Mouse (Mus musculus): Measurements from ENCODE around the gene Pex10. TPM values are rescaled to one million over a fixed set of nuclear protein-coding genes. Genes with fewer than 3 reads are reported as not detected.

The Pex10 gene
- 15.4 and 17.7 TPM in 2 replicates for polyA plus RNA-seq (2011; ENCODE audit: insufficient read depth, insufficient read length, low read depth, missing spikeins)

DNA sequence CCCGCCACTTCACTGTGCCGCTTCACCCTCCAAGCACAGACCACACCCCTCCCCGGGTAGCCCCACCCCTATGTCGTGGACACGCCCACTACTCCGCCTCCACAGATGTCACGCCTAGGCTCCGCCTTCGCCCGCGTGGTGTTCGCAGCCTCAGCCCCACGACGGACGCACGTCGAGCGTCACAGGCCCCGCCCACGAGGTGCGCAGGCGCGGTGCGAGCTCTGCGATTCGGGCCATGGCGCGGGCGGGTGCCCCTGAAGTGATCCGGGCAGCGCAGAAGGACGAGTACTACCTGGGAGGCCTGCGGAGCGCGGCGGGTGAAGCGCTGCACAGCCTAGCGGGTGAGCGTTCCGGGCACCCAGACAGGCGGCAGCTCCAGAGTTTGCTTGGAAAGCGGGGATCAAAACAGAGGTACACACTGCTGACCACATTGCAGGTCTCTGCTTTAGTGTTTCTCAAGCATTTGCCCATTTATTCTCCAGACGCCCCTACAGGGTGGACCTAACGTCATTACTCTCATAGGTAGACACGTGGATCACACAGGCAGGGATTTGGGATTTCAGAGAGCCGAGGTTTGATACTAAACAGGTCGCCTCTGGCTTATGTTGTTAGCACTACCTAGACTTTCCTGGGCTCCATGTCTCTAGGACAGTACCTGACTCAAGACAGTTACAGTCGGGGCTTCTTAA, at the start of gene Pex10:
TSS of gene Pex10 (plus strand) at position 183 of the 689 bp plus-strand sequence.
- Histone ChIP-seq H3K36me3 (ENCODE audit: control insufficient read depth, insufficient read depth, low read length, poor library complexity, severe bottlenecking) (peaks cover 21% of the 10 kb centered on the region), H3K9ac (ENCODE audit: low read depth, poor library complexity, severe bottlenecking) (peak within 1 kb of the TSS; percentile 67), H3K4me1 (ENCODE audit: control insufficient read depth, insufficient read depth, low read length) (peaks cover 2% of the 10 kb centered on the region), H3K9me3 (replicated peaks; ENCODE audit: control insufficient read depth, insufficient read depth, low read length, poor library complexity, severe bottlenecking) (no peaks in the 10 kb centered on the region), H3K27me3 (ENCODE audit: control insufficient read depth, insufficient read depth, low read length, poor library complexity, severe bottlenecking) (no peaks in the 10 kb centered on the region), H3K27ac (ENCODE audit: insufficient read depth, low read length) (no peak within 1 kb of the TSS), H3K4me3 (ENCODE audit: low read depth, low read length) (peak within 1 kb of the TSS; percentile 72)
- TF ChIP-seq POLR2A (IDR thresholded peaks at IDR 0.05; ENCODE audit: insufficient read depth, low read length) (no peak), EP300 (IDR thresholded peaks at IDR 0.05; ENCODE audit: insufficient read depth, low read depth, low read length) (no peak), CTCF (IDR thresholded peaks at IDR 0.05; ENCODE audit: low read depth, low read length) (no peak)

DNA sequence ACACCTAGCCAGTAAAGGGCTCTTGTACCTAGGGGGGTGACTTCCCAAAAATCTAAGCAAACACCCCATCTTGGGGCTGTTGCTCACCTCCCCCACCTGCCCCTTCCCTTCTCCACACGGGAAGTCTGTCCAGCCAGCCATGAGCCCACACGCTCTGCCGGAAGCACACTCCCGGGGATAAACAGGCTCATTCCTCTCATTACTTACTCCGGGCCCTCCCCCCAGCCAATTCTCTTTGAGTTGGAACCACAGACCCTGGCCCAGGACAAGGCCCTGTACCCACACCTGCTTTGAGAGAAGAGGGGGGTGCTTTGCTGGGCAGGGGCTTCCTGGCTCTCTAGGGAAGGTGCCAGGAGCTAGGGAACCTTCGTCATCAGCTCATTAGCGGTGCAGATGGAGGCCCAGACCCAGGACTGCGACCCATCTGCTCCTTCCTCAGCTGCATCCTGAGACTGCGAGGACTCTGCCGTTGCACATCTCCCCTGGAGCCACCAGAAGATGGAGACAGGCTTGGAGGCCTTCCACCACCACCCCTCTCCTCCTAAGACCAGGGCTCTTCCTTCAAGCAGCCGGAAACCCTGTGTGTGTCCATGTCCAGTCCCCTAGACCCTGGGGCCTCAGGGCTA, 49.5 kb upstream of the Pex10 start:
- TF ChIP-seq POLR2A (IDR thresholded peaks at IDR 0.05; ENCODE audit: insufficient read depth, low read length) (no peak), EP300 (IDR thresholded peaks at IDR 0.05; ENCODE audit: insufficient read depth, low read depth, low read length) (no peak), CTCF (IDR thresholded peaks at IDR 0.05; ENCODE audit: low read depth, low read length) (no peak)
- Histone ChIP-seq H3K4me3 (ENCODE audit: low read depth, low read length) (no peak overlapping the region), H3K36me3 (ENCODE audit: control insufficient read depth, insufficient read depth, low read length, poor library complexity, severe bottlenecking) (no peaks in the 10 kb centered on the region), H3K4me1 (ENCODE audit: control insufficient read depth, insufficient read depth, low read length) (no peaks in the 10 kb centered on the region), H3K9ac (ENCODE audit: low read depth, poor library complexity, severe bottlenecking) (no peak overlapping the region), H3K9me3 (replicated peaks; ENCODE audit: control insufficient read depth, insufficient read depth, low read length, poor library complexity, severe bottlenecking) (no peaks in the 10 kb centered on the region), H3K27me3 (ENCODE audit: control insufficient read depth, insufficient read depth, low read length, poor library complexity, severe bottlenecking) (no peaks in the 10 kb centered on the region), H3K27ac (ENCODE audit: insufficient read depth, low read length) (no peak overlapping the region)

DNA sequence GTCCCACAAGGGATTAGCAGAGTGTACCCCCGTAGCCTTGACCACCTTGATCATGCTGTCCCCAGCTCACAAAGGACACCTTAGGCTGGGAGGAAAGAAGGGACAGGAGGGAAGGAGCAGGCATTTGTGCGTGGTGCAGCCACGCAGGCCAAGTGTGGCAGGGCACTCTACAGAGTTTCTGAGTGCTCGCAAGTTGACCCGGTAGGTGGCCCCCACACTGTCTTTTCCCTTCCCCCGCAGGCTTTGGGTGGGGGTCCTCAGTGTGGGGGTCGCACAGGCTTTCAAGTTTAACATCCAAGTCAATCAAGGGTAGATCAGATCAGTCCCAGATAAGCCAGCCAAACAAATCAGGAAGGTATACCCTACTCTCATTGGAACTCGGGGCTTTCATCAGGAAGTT, 48.8 kb upstream of the Pex10 start:
- Histone ChIP-seq H3K27me3 (ENCODE audit: control insufficient read depth, insufficient read depth, low read length, poor library complexity, severe bottlenecking) (no peaks in the 10 kb centered on the region), H3K9ac (ENCODE audit: low read depth, poor library complexity, severe bottlenecking) (no peak overlapping the region), H3K4me1 (ENCODE audit: control insufficient read depth, insufficient read depth, low read length) (no peaks in the 10 kb centered on the region), H3K27ac (ENCODE audit: insufficient read depth, low read length) (no peak overlapping the region), H3K9me3 (replicated peaks; ENCODE audit: control insufficient read depth, insufficient read depth, low read length, poor library complexity, severe bottlenecking) (no peaks in the 10 kb centered on the region), H3K36me3 (ENCODE audit: control insufficient read depth, insufficient read depth, low read length, poor library complexity, severe bottlenecking) (no peaks in the 10 kb centered on the region), H3K4me3 (ENCODE audit: low read depth, low read length) (no peak overlapping the region)
- TF ChIP-seq CTCF (IDR thresholded peaks at IDR 0.05; ENCODE audit: low read depth, low read length) (no peak), POLR2A (IDR thresholded peaks at IDR 0.05; ENCODE audit: insufficient read depth, low read length) (no peak), EP300 (IDR thresholded peaks at IDR 0.05; ENCODE audit: insufficient read depth, low read depth, low read length) (no peak)

DNA sequence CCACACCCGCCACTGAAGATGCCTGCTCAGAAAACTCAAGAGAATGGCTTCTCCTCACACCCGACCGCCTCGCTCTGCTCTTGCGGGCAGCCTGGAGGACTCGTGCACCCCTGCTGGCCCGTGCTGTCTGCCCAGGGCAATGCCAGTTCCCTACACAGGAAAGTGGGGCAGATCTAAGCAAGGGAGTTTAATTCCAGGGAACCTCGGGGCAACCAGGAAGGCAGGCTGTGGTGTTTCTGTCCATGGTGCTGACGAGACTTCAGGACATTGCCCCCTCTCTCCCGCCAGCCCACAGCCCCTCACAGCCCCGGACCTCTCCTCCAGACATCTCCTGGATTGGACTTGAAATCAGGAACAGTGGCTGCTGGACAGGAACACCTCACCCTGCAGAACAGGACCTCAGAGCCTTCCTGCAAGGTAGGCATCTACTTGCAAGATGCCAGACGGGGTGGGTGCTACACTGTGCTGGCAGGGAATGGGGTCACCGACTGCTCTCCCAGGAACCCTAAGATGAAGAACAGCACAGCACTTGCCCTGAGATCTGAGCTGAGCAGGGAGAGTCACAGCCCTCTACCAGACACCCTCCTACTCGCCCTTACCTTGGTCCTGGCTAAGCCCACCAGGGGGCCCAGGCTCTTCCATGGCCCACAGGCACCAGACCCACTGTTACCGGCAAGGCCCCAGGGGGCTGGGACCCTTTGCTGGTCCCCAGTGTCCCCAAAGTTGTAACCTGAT, 48.0 kb upstream of the Pex10 start:
- TF ChIP-seq POLR2A (IDR thresholded peaks at IDR 0.05; ENCODE audit: insufficient read depth, low read length) (no peak), CTCF (IDR thresholded peaks at IDR 0.05; ENCODE audit: low read depth, low read length) (no peak), EP300 (IDR thresholded peaks at IDR 0.05; ENCODE audit: insufficient read depth, low read depth, low read length) (no peak)
- Histone ChIP-seq H3K27me3 (ENCODE audit: control insufficient read depth, insufficient read depth, low read length, poor library complexity, severe bottlenecking) (no peaks in the 10 kb centered on the region), H3K4me1 (ENCODE audit: control insufficient read depth, insufficient read depth, low read length) (no peaks in the 10 kb centered on the region), H3K4me3 (ENCODE audit: low read depth, low read length) (no peak overlapping the region), H3K9me3 (replicated peaks; ENCODE audit: control insufficient read depth, insufficient read depth, low read length, poor library complexity, severe bottlenecking) (no peaks in the 10 kb centered on the region), H3K27ac (ENCODE audit: insufficient read depth, low read length) (no peak overlapping the region), H3K36me3 (ENCODE audit: control insufficient read depth, insufficient read depth, low read length, poor library complexity, severe bottlenecking) (no peaks in the 10 kb centered on the region), H3K9ac (ENCODE audit: low read depth, poor library complexity, severe bottlenecking) (no peak overlapping the region)

DNA sequence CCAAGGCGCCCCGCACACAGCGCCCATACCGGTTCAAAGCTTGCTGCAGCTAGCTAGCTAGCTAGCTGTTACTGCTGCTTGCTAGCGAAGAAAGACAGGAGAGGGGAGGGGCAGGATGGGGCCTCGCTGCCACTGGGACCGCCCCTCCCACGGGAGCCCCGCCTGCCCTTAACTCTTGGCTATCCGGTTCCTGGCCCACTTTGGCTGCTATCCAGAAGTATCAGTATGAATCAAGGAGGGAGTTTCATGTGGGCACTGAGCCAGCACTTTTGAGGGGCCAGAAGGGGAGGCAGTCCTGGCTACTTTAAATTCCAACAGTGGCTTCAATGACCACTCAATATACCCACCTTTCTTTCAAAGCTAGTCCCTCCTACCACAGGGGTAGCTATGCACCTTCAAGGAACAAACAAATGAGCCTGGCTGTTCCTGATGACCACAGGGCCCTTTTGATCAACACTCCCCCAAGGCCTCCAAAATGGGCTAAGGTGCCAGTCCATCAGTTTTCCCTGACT, 47.4 kb upstream of the Pex10 start:
- H3K4me3 ChIP-seq (ENCODE audit: low read depth, low read length): no peak overlapping the region
- no peaks in the 10 kb centered on the region for H3K27me3 ChIP-seq (ENCODE audit: control insufficient read depth, insufficient read depth, low read length, poor library complexity, severe bottlenecking)
- no peaks in the 10 kb centered on the region for H3K9me3 ChIP-seq (replicated peaks; ENCODE audit: control insufficient read depth, insufficient read depth, low read length, poor library complexity, severe bottlenecking)
- no peaks in the 10 kb centered on the region for H3K4me1 ChIP-seq (ENCODE audit: control insufficient read depth, insufficient read depth, low read length)
- H3K36me3 ChIP-seq (ENCODE audit: control insufficient read depth, insufficient read depth, low read length, poor library complexity, severe bottlenecking): no peaks in the 10 kb centered on the region
- no peak for TF ChIP-seq CTCF (IDR thresholded peaks at IDR 0.05; ENCODE audit: low read depth, low read length)
- TF ChIP-seq POLR2A (IDR thresholded peaks at IDR 0.05; ENCODE audit: insufficient read depth, low read length): no peak
- TF ChIP-seq EP300 (IDR thresholded peaks at IDR 0.05; ENCODE audit: insufficient read depth, low read depth, low read length): no peak
- H3K9ac ChIP-seq (ENCODE audit: low read depth, poor library complexity, severe bottlenecking): no peak overlapping the region
- no peak overlapping the region for H3K27ac ChIP-seq (ENCODE audit: insufficient read depth, low read length)
